Mouse (Mus musculus) neutrophil, adult 65 days (primary cell): Measurements from ENCODE around the gene Cdh10. TPM values are rescaled to one million over a fixed set of nuclear protein-coding genes. Genes with fewer than 3 reads are reported as not detected.

ENCODE experiments used
- total RNA-seq: library from RNA; stranded (reverse); gene quantifications from 2 replicates; pipeline ENCODE4 v1.2.4, GENCODE M21; 2023

The Cdh10 gene
- not detected in 2 replicates for total RNA-seq

DNA sequence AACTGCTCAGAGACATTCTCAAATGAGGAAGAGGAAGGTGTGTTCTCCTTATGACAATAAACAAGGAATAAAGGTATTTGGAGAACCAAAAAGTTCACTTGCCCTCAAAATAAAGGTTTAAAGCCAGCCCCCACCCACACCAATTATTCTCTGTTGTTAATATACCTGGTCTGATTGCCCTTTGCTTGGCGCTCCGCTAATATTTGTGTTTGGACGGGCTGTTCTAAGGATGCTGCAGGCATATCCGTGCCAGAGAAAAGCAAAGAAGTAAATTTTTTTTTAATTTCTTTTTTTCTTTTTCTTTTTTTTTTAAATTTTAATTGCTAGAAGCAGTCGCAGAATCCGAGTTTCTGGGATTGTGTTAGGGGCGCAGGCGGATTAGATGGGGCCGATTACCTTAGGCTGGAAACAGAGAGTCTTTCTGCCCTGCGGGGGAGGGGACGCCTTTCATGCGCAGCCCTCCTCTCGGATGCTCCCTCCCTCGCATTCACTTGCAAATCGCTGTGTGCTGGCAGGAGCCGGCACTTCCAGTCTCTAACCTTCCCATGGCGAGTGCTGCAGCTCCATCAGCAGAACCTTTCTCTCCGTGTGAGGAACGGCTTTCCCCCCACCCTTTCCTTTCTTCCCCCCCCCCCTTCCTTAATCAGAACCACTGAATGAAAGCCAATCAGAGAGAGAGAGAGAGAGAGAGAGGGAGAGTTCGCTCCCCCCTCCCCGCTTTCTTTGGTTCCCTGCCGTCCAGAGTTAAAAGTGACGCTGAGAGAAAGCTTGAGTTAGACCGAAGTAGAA lies at the start of gene Cdh10:
TSS of gene Cdh10 (plus strand) at position 763 of the 789 bp plus-strand sequence.

